Mouse (Mus musculus) layer of hippocampus, adult 9-10 months (tissue): ENCODE measurements around the gene Itgb2l.

Source experiments
- DNase-seq: peaks from one replicate; pipeline ENCODE4 v3.0.0; 2022; ENCODE audit warnings: low spot score

Gene Itgb2l

DNA sequence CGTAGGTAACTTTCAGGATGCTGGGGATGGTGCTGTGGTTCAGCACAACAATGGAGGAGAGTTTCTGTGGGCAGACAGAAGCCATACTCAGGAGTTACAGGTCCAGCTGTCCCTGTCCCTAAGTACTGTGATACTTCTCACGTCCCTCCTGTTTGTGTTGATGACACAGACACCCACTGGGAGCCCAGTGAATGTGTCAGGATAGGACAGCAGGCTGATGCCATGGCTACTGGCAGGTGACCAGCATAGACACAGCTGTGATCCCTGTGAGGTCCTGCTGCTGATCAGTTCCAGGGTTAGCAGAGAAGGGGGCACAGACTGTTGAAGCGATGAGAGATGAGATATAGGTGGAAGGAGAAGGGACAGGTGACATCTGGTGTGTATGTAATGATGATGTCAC lies 14.4 kb downstream of the Itgb2l start:
- no peak for DNase-seq

DNA sequence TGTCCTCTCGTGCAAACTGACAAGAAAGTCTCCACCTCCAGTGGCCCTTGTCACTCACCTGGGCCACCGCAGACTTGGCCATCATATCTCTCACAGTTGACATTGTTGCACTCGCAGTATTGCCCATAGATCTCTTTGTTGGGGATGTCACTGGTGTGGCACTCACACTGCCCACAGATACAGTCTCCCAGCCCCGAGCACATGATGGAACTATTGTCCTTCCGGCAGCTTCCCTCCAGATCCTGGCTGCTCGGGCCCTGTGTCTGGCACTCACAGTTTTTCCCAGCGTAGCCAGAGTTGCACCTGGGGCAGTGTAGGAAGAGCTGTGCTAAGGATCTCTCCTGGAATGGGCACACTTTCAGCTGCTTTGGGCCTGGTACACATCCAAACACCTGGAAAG lies 16.7 kb downstream of the Itgb2l start:
- DNase-seq: no peak

DNA sequence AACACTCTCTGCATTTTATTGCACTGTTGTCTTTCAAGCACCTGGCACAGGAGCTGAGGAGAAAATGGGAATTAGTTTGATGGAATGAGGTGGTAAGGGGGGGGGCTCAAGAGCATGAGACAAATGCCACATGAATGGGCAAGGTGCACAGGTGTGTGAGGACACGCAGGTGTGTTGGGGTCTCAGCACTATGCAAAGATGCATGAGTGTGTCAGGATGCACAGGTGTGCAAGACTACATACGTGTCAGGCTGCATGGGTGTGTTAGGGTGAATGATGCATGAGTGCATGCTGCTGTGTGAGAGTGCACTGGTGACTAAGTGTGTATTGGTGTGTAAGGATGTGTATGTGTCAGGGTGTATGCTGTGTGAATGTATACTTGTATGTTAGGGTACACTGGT lies 18.4 kb downstream of the Itgb2l start:
- no peak for DNase-seq

DNA sequence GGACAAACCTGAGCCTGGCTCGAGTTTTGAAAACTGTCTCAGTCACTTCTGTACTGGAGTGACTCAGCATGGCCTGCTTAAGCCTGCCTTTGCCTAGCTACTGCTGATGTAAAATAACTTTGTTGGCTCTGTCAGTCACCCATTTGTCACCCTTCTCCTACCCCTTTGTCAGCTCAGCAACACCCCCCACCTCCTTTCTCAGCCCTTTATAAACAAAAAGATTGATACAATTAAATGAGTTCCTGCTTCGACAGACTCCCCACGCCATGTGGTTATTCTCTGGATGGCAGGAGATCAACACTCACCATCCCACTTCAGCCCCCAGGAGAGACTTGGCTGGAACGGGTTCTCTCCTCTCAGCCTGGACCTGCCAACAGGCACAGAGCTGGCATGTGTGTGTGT lies 35.4 kb downstream of the Itgb2l start:
- DNase-seq: no peak

DNA sequence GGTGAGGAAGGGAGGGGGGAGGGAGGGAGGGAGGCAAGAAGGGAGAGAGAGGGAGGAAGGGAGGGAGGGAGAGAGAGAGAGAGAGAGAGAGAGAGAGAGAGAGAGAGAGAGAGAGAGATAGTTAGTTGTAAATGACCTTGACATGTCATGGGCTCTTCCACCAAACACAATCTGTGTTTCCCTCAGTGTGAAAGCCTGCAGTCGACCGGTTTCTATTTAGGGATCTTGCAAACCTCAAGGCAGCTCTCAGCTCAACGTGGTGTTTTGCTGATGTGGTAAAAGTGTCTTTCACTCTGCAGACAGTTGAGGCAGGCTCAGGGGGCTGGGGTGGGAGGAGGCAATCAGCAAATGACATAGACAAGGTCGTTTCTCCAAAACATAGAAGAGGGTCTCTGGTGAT lies 37.1 kb downstream of the Itgb2l start:
- no peak for DNase-seq

DNA sequence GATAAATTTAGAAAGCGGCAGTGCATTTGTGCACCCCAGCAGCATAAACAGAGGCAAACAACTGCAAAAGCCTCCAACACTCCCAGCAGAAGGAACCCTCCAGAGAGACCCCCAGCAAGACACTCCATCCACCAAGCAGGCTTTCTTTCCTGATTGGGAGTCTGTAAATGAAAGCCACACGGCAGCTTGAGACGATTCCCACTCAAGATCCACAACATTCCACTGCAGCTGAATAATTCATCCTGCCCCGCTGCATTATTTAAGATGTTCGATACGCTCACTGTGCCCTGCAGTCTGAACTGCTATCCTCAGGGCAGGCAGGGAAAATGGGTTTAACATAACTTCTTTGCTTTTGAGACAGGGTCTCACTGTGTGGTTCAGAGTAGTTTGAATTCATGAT lies 41.1 kb downstream of the Itgb2l start:
- no peak for DNase-seq

DNA sequence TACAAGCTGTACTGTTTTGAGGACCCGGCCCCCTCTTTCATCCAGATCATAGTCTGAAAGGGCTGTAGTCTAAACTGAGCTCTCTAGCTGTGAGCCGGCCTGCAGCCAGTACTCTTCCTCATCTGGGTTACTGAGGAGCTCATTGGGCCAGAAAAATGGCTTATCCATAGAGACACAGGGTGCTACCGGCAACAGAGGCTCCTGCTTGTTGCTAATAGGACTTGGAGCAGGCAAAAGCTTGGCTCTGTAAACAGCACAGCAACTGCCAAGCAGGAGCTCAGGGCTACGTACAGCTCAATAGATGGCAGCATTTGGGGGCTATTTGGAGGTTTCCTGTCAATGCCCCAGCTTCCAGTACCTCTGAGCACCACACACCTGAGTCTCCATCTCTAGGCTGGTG lies 43.4 kb downstream of the Itgb2l start:
- DNase-seq: no peak

DNA sequence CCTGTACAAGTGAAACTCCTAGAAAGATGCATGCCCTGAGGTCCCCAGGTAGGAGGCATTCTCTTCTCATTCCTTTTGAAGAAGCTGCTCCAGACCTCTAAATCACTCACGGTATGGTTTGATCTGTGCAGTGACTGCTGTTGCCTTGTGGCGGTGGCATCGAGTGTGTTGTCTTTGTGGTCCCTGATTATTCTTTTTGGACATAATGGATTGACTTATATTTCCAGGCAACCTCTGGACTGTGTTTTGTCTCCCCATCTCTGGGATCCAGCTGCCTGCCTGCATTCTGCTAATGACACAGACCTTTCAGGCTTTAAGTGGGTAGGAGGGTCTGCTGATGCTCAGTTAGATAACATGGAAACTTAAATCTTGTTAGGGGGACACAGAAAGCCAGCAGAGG lies 44.6 kb downstream of the Itgb2l start:
- DNase-seq: no peak

DNA sequence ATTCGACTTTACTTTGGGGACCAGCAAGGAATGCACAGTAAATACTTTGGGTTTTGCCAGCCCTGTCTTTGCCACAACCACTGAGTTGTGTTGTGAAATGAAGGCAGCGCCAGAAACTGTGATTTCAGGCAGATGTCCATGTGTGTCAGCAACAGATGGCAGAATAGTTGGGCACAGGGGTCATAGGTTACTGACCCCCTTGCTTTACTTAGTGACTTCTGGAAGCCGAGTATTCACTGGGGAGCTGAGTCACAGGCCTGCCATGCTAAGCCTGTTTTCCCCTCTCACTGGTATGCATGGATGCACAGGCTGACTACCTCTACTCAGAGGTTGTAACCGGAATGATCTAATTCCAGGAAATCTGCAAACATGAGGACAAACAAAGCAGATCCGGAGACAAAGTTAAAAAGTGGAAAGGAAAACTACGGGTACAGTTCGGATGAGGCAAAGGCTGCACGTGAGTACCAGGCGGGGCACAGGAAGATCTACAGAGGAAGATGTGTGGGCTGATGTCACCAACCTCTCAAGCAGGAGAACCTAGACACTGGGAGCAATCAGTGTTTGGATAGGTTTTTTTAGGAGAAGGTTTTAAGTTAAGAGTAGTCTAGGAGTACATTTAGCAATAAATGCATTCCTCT lies 47.3 kb downstream of the Itgb2l start:
- DNase-seq: no peak

DNA sequence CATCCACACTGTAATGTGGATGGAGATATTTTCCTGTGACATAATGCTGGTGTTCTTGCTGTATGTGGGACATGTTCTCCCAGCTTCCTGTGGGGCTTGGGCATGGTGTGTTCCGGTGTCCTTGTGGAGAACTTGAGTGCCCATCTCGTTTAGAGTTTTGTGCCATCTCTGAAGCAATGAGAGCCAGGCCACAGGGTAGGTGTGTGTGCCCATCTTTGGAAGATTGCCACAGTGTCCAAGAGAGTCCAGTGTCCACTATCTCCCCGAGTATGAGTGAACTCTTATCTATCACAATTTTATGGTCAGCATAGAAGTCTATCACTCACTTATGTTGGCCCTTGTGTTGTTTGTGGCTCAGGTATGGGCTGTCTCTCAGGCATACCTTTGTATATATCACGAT lies 47.9 kb downstream of the Itgb2l start:
- no peak for DNase-seq

DNA sequence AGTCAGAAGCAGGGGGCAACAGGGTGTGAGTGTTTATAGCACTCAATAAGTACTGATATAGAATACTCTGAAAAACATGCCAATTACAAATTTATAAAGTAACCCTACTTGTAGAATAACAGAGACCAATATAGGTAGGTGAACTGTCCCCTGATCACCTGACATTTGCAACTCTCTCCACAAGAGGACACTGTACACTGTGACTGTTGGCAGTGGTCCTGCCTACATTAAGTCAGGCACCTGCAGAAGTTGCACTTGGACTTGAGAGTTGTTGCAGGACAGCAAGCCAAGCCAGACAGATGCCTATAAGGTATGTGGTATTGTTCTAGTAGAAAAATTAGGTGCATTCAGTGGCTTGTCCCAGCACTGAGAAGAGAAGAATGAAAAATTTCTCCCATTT lies 52.3 kb downstream of the Itgb2l start:
- no peak for DNase-seq

DNA sequence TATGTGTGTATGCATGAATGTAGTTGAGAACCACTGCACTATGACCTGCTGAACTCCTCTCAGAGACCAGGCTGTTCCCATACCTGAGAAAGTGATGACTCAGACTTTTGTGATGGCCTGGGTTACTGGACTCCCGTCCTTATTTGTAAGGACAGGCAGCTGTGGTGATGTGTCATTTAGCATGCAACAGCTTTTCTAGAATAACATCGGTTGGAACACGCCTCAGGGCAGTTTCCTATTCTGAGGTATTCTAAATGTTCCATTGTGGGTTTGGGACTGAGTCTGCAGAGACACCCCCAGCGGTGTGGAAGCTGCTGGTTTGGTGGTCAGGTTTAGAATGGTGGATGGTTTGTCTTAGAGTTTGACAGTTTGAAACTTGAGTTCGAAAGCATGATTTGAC lies 54.9 kb downstream of the Itgb2l start:
- DNase-seq: no peak

DNA sequence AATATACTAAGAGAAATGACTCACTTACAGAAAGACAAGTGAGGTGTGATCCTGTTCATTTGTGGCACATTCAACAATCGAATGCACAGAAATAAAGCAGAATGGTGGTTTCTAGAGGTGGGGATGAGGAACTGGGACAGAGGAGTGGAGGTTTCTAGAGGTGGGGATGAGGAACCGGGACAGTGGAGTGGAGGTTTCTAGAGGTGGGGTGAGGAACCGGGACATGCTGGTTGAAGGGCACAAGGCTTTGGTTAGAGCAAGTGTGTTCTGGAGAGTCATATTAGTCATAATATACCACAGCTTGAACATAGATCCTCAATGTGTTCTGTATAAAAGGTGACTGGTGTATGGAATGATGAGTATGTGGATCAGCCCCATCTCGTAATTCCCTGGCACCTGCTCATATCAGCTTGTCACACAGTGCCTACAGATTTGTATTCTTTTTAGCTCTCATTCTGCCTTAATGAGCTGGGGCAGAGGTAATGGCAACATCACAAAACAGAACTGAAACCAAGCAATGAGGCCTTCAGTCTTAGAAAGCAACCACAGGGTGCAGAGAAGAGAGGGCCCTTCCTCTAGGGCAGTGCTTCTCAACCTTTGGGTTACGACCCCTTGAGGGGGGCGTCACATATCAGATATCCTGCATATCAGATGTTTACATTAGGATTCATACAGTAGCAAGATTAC lies 55.6 kb downstream of the Itgb2l start:
- DNase-seq: no peak

DNA sequence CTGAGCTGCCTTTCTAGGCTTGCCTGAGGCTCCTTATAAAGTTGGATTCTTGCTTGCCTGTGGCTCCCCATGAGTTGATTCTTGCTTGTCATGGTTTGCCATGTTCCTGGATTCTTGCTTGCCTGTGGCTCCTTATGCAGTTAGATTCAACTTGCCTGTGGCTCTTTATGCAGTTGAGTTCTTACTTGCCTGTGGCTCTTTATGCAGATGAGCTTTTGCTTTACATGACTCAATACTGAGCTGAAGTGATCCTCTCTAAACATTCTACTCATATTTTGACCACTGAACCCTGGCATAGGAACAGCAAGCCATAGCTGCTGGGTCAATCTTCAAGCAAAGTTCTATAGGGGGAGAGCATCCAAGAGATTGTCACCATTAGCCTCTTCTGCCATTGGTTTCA lies 58.7 kb downstream of the Itgb2l start:
- no peak for DNase-seq

DNA sequence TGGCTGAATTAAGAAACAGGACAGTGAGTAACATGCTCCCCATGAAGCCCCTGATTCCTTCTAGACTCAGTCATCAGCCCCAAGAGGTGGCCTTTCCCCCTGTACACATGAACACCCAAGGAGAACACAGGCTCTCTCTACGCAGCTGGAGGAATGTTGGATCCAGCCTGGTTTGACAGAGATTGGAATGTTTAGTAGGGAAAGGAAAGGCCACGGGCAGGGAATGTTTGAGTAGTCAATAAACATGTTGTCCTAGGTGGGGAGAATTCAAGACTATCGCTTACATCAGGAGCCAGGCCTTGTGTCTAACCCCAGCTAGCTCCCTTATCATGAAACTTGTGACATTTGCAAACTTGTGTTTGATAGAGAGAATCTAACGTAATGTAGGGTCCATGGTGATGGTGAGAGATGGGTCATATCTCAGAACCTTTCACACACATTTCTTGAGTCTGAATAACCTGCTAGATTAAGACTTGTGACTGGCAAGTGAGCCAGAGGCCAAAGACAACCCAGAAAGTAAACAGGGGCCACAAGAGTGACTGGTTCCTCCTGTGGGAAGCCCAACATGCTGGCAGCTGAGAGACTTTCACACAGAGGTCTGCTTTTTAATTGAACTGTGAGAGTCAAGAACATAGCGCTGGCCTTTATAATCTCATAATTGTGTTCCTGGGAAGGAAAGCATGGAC lies 60.8 kb downstream of the Itgb2l start:
- no peak for DNase-seq

DNA sequence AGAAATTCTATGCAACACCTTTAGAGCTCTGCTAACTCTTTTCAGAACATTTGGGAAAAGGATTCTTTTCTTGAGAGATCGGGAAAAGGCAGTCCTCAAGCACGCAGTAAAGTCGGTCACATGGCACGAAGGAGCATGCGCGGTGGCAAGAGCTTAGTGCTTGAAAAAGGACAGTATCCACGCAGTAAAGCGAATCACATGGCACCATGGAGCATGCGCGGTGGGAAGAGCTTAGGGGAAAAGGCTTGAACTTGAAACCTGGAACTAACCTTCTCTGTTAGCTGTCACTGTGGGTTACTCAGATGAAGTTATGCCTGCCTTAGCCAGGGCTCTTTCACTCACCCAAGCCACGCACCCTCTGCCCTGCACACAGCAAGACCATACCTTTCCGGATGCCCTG lies 62.0 kb downstream of the Itgb2l start:
- DNase-seq: no peak

DNA sequence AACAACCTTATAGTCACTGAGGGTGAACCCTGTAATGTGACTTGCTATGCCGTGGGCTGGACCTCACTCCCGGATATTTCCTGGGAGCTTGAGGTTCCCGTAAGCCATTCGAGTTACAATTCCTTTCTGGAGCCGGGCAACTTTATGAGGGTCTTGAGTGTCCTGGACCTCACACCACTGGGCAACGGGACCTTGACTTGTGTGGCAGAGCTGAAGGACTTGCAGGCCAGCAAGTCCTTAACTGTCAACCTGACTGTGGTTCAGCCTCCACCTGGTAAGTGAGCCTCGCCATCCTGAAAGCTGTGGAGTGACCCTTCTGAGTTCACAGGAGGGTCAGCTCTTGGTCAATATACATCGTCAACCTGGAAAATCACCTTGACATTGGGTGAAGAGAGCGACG lies 65.3 kb downstream of the Itgb2l start:
- no peak for DNase-seq

DNA sequence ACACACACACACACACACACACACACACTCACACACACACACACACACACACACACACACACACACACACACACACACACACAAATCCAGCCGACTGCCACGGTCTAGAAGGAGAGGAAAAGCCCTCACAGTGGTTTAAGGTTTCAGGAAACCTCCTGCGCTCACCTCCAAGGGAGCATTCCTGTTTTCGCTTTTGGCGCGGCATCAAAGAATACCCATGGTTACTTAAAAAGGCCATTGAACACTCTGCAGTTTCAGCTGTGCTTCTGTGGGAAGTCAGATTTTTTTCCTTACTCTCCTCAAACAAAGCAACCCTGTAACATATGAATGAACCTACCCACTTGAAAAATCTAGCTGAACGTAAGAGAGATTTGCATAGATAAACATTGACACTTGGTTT lies 67.1 kb downstream of the Itgb2l start:
- no peak for DNase-seq

DNA sequence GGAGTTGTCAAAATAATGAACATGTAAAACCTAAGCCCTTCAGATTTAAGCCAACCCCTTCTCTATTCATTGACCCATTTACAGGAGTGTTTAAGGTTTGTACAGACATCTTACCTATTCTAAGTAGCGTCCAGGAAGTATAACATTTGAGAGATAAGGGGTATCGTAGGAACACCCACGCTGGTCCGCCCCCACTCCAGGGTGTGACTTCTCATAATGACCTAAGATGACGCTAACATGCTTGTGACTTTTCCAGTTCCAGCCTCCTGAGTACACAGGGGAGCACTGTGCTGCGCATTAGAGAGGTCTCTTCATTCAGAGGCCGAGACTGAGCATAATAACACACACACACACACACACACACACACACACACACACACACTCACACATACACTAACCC lies 67.9 kb downstream of the Itgb2l start:
- DNase-seq: no peak

DNA sequence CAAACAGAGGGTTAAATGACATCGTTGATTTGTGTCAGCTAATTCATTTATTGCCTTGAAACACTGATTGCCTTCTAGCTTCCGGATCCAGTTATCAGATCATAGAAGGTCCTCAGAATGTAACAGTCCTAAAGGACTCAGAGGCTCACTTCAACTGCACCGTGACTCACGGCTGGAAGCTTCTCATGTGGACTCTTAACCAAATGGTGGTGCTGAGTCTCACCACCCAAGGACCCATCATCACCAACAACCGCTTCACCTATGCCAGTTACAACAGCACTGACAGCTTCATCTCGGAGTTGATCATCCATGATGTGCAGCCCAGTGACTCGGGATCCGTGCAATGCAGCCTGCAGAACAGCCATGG lies 70.7 kb downstream of the Itgb2l start:
- no peak for DNase-seq
